Mouse (Mus musculus) naive thymus-derived CD4-positive, alpha-beta T cell, adult 2 months (primary cell): ENCODE results near the gene Gyg.

Experiments used
- DNase-seq: peaks from one replicate; pipeline ENCODE4 v3.0.0-alpha.2; 2011; ENCODE audit warnings: low read depth

Gyg gene

GRCm38 (mm10) chr3:20154531-20155367, at the start of gene Gyg:
Gyg (minus strand) TSS chr3:20155317.
- DNase-seq: peak; percentile 77

GRCm38 (mm10) chr3:20198869-20199268, 43.8 kb upstream of the Gyg start:
- DNase-seq: peak; percentile 82

- DNase-seq: no peak
Observed at GRCm38 (mm10) chr3:20197878-20198277, 42.8 kb upstream of the Gyg start.

GRCm38 (mm10) chr3:20188976-20189675, 34.0 kb upstream of the Gyg start:
- no peak for DNase-seq

GRCm38 (mm10) chr3:20172394-20172793, 17.3 kb upstream of the Gyg start:
- no peak for DNase-seq

GRCm38 (mm10) chr3:20167487-20167886, 12.4 kb upstream of the Gyg start:
- no peak for DNase-seq

GRCm38 (mm10) chr3:20155476-20155875, 359 bp upstream of the Gyg start:
- no peak for DNase-seq

- DNase-seq: no peak
Observed at GRCm38 (mm10) chr3:20151651-20152050, 3.5 kb downstream of the Gyg start.

GRCm38 (mm10) chr3:20150511-20150910, 4.6 kb downstream of the Gyg start:
- no peak for DNase-seq

- no peak for DNase-seq
Observed at GRCm38 (mm10) chr3:20147647-20148046, 7.5 kb downstream of the Gyg start.

GRCm38 (mm10) chr3:20146884-20147395, 8.2 kb downstream of the Gyg start:
- no peak for DNase-seq

GRCm38 (mm10) chr3:20145696-20146113, 9.4 kb downstream of the Gyg start:
- no peak for DNase-seq

- no peak for DNase-seq
Observed at GRCm38 (mm10) chr3:20144401-20144800, 10.7 kb downstream of the Gyg start.

GRCm38 (mm10) chr3:20143726-20144125, 11.4 kb downstream of the Gyg start:
- DNase-seq: no peak

GRCm38 (mm10) chr3:20142576-20142975, 12.5 kb downstream of the Gyg start:
- no peak for DNase-seq

GRCm38 (mm10) chr3:20142101-20142500, 13.0 kb downstream of the Gyg start:
- DNase-seq: peak; percentile 15

- DNase-seq: no peak
Observed at GRCm38 (mm10) chr3:20141679-20142078, 13.4 kb downstream of the Gyg start.

GRCm38 (mm10) chr3:20141240-20141639, 13.9 kb downstream of the Gyg start:
- no peak for DNase-seq

- no peak for DNase-seq
Observed at GRCm38 (mm10) chr3:20136868-20137581, 18.1 kb downstream of the Gyg start.

- no peak for DNase-seq
Observed at GRCm38 (mm10) chr3:20134545-20134944, 20.6 kb downstream of the Gyg start.

GRCm38 (mm10) chr3:20133745-20134144, 21.4 kb downstream of the Gyg start:
- no peak for DNase-seq

GRCm38 (mm10) chr3:20132731-20133130, 22.4 kb downstream of the Gyg start:
- DNase-seq: no peak

- no peak for DNase-seq
Observed at GRCm38 (mm10) chr3:20131350-20131720, 23.8 kb downstream of the Gyg start.
